Mouse (Mus musculus) heart, embryonic 10.5 days (tissue): ENCODE measurements around the gene Dock11. TPM values are rescaled to one million over a fixed set of nuclear protein-coding genes. Genes with fewer than 3 reads are reported as not detected.

Experiments
- DNase-seq: peaks from one replicate; pipeline ENCODE4 v3.0.0-alpha.2; 2017; ENCODE audit warnings: low spot score
- H3K27ac ChIP-seq: fragments of 300-500 bp; sonication (generic); 2 replicates; pipeline ENCODE4 v1.5.1; 2016; ENCODE audit warnings: mild to moderate bottlenecking
- H3K27me3 ChIP-seq: fragments of 300-500 bp; sonication (generic); 2 replicates; pipeline ENCODE4 v1.6.1; 2016; ENCODE audit warnings: mild to moderate bottlenecking; ENCODE audit not compliant: poor library complexity, insufficient read depth, severe bottlenecking
- H3K36me3 ChIP-seq: fragments of 300-500 bp; sonication (generic); 2 replicates; pipeline ENCODE4 v1.6.1; 2016; ENCODE audit warnings: mild to moderate bottlenecking, moderate library complexity
- H3K4me1 ChIP-seq: fragments of 300-500 bp; sonication (generic); 2 replicates; pipeline ENCODE4 v1.6.1; 2016; ENCODE audit warnings: mild to moderate bottlenecking
- H3K4me3 ChIP-seq: fragments of 300-500 bp; sonication (generic); 2 replicates; pipeline ENCODE4 v1.5.1; 2016; ENCODE audit warnings: mild to moderate bottlenecking, moderate library complexity
- H3K9me3 ChIP-seq: fragments of 300-500 bp; sonication (generic); 2 replicates; pipeline ENCODE4 v1.6.1; 2016; ENCODE audit warnings: mild to moderate bottlenecking, moderate library complexity
- WGBS: fragments of 180-500 bp; shearing (Covaris S2); methylation state at CpG from one replicate; pipeline ENCODE4 v1.1.7; 2016; 5-methylcytosine and 5-hydroxymethylcytosine counted together
- polyA plus RNA-seq: library from polyadenylated mRNA; unstranded; fragments of >200 nt; fragmentation: Nextera tagmentation; extraction: Ambion mirVana; gene quantifications from 2 replicates; pipeline ENCODE4 v1.2.1, GENCODE M21; 2016

Dock11 gene
- polyA plus RNA-seq = 10.0 and 13.1 TPM in 2 replicates

GRCm38 (mm10) chrX:35888087-35888895 is at the start of gene Dock11:
Dock11 (plus strand) TSS chrX:35888832.
- H3K27ac ChIP-seq = peak within 1 kb of the TSS; percentile 84
- peak; percentile 79 for DNase-seq

GRCm38 (mm10) chrX:35879703-35880102 is 8.9 kb upstream of the Dock11 start:
- H3K9me3 ChIP-seq = no peaks in the 10 kb centered on the region
- DNase-seq = no peak
- H3K4me3 ChIP-seq = no peak overlapping the region
- no peaks in the 10 kb centered on the region for H3K4me1 ChIP-seq
- WGBS = 33% methylated on average over 1 of the region's 1 CpGs
- no peaks in the 10 kb centered on the region for H3K27me3 ChIP-seq
- no peaks in the 10 kb centered on the region for H3K36me3 ChIP-seq
- H3K27ac ChIP-seq = no peak overlapping the region

More at GRCm38 (mm10) chrX:35888087-35888895, at the start of gene Dock11:
- H3K36me3 ChIP-seq = no peaks in the 10 kb centered on the region
- H3K27me3 ChIP-seq = no peaks in the 10 kb centered on the region
- no peaks in the 10 kb centered on the region for H3K4me1 ChIP-seq
- WGBS = 19% methylated on average over 19 of the region's 38 CpGs
- H3K9me3 ChIP-seq = no peaks in the 10 kb centered on the region
- H3K4me3 ChIP-seq = peak within 1 kb of the TSS; percentile 66

GRCm38 (mm10) chrX:35888945-35889799 is 540 bp downstream of the Dock11 start:
- WGBS = 12% methylated on average over 58 of the region's 58 CpGs
- no peaks in the 10 kb centered on the region for H3K9me3 ChIP-seq
- peak overlapping the region; percentile 66 for H3K4me3 ChIP-seq
- no peaks in the 10 kb centered on the region for H3K4me1 ChIP-seq
- H3K27me3 ChIP-seq = no peaks in the 10 kb centered on the region
- H3K27ac ChIP-seq = peak overlapping the region; percentile 84
- no peaks in the 10 kb centered on the region for H3K36me3 ChIP-seq
- DNase-seq = peak; percentile 72

GRCm38 (mm10) chrX:35889800-35890106 is 1.1 kb downstream of the Dock11 start:
- Histone ChIP-seq H3K27me3 (no peaks in the 10 kb centered on the region), H3K4me3 (peak overlapping the region; percentile 66), H3K36me3 (no peaks in the 10 kb centered on the region), H3K4me1 (no peaks in the 10 kb centered on the region), H3K9me3 (no peaks in the 10 kb centered on the region), H3K27ac (no peak overlapping the region)
- WGBS = 17% methylated on average over 8 of the region's 8 CpGs
- DNase-seq = no peak

- Histone ChIP-seq H3K4me3 (no peak overlapping the region), H3K9me3 (no peaks in the 10 kb centered on the region), H3K27me3 (no peaks in the 10 kb centered on the region), H3K36me3 (no peaks in the 10 kb centered on the region), H3K27ac (no peak overlapping the region), H3K4me1 (no peaks in the 10 kb centered on the region)
- no peak for DNase-seq
- WGBS = 77% methylated on average over 5 of the region's 5 CpGs
These were observed 3.0 kb downstream of the Dock11 start for GRCm38 (mm10) chrX:35891534-35892125.

- Histone ChIP-seq H3K27me3 (no peaks in the 10 kb centered on the region), H3K4me1 (no peaks in the 10 kb centered on the region), H3K9me3 (no peaks in the 10 kb centered on the region), H3K36me3 (no peaks in the 10 kb centered on the region), H3K4me3 (no peak overlapping the region), H3K27ac (no peak overlapping the region)
- WGBS = 66% methylated on average over 5 of the region's 5 CpGs
- no peak for DNase-seq
These were observed 3.7 kb downstream of the Dock11 start for GRCm38 (mm10) chrX:35892377-35892776.

- Histone ChIP-seq H3K36me3 (no peaks in the 10 kb centered on the region), H3K4me1 (no peaks in the 10 kb centered on the region), H3K4me3 (no peak overlapping the region), H3K27me3 (no peaks in the 10 kb centered on the region), H3K27ac (no peak overlapping the region), H3K9me3 (no peaks in the 10 kb centered on the region)
- DNase-seq = no peak
- WGBS = 81% methylated on average over 11 of the region's 11 CpGs
These were observed 9.2 kb downstream of the Dock11 start for GRCm38 (mm10) chrX:35897648-35898500.

GRCm38 (mm10) chrX:35898501-35898766 is 9.8 kb downstream of the Dock11 start:
- Histone ChIP-seq H3K27me3 (no peaks in the 10 kb centered on the region), H3K9me3 (no peaks in the 10 kb centered on the region), H3K36me3 (no peaks in the 10 kb centered on the region), H3K4me1 (no peaks in the 10 kb centered on the region), H3K27ac (no peak overlapping the region), H3K4me3 (no peak overlapping the region)
- WGBS = 95% methylated on average over 2 of the region's 2 CpGs
- DNase-seq = no peak

- Histone ChIP-seq H3K4me3 (no peak overlapping the region), H3K27ac (no peak overlapping the region), H3K4me1 (no peaks in the 10 kb centered on the region), H3K27me3 (no peaks in the 10 kb centered on the region), H3K36me3 (no peaks in the 10 kb centered on the region), H3K9me3 (no peaks in the 10 kb centered on the region)
- WGBS = 63% methylated on average over 7 of the region's 7 CpGs
- DNase-seq = no peak
These were observed 15.7 kb downstream of the Dock11 start for GRCm38 (mm10) chrX:35904352-35904751.

GRCm38 (mm10) chrX:35906696-35907330 is 18.2 kb downstream of the Dock11 start:
- no peak for DNase-seq
- Histone ChIP-seq H3K4me1 (no peaks in the 10 kb centered on the region), H3K27ac (no peak overlapping the region), H3K36me3 (no peaks in the 10 kb centered on the region), H3K4me3 (no peak overlapping the region), H3K27me3 (no peaks in the 10 kb centered on the region), H3K9me3 (no peaks in the 10 kb centered on the region)
- 80% methylated on average over 4 of the region's 4 CpGs for WGBS

- Histone ChIP-seq H3K9me3 (no peaks in the 10 kb centered on the region), H3K27me3 (no peaks in the 10 kb centered on the region), H3K36me3 (no peaks in the 10 kb centered on the region), H3K4me1 (no peaks in the 10 kb centered on the region), H3K27ac (no peak overlapping the region), H3K4me3 (no peak overlapping the region)
- WGBS = 80% methylated on average over 2 of the region's 2 CpGs
- DNase-seq = no peak
These were observed 30.9 kb downstream of the Dock11 start for GRCm38 (mm10) chrX:35919558-35919957.

- DNase-seq = no peak
- no peak overlapping the region for H3K4me3 ChIP-seq
- no peaks in the 10 kb centered on the region for H3K4me1 ChIP-seq
- H3K27me3 ChIP-seq = no peaks in the 10 kb centered on the region
- 77% methylated on average over 3 of the region's 3 CpGs for WGBS
- H3K27ac ChIP-seq = no peak overlapping the region
- H3K9me3 ChIP-seq = no peaks in the 10 kb centered on the region
- H3K36me3 ChIP-seq = no peaks in the 10 kb centered on the region
These were observed 31.5 kb downstream of the Dock11 start for GRCm38 (mm10) chrX:35920096-35920607.
